Mouse (Mus musculus) heart, embryonic 13.5 days (tissue): Measurements from ENCODE around the gene Epha2. TPM values are rescaled to one million over a fixed set of nuclear protein-coding genes. Genes with fewer than 3 reads are reported as not detected.
A peak's percentile ranks its signal among the peaks of the same experiment; 100 is the strongest.

Experiments
- ATAC-seq: fragments of 200-750 bp; cut with Nextera tagmentation; 2 replicates; pipeline ENCODE4 v1.8.0; 2017; ENCODE audit warnings: moderate TSS enrichment; ENCODE audit not compliant: insufficient number of reproducible peaks, low FRiP score, low TSS enrichment; ENCODE audit errors: extremely low read depth
- H3K27ac ChIP-seq: fragments of 300-500 bp; sonication (generic); replicated peaks from 2 replicates; pipeline ENCODE4 v1.5.1; 2015; ENCODE audit warnings: moderate library complexity, mild to moderate bottlenecking, inconsistent platforms
- H3K27me3 ChIP-seq: fragments of 300-500 bp; sonication (generic); replicated peaks from 2 replicates; pipeline ENCODE4 v1.6.1; 2015; ENCODE audit warnings: mild to moderate bottlenecking, inconsistent platforms
- H3K36me3 ChIP-seq: fragments of 300-500 bp; sonication (generic); 2 replicates; pipeline ENCODE4 v1.6.1; 2015; ENCODE audit warnings: mild to moderate bottlenecking, inconsistent platforms
- H3K4me1 ChIP-seq: fragments of 300-500 bp; sonication (generic); 2 replicates; pipeline ENCODE4 v1.6.1; 2015; ENCODE audit warnings: inconsistent platforms
- H3K4me2 ChIP-seq: fragments of 300-500 bp; sonication (generic); 2 replicates; pipeline ENCODE4 v1.6.1; 2015; ENCODE audit warnings: inconsistent platforms, mild to moderate bottlenecking, moderate library complexity
- H3K4me3 ChIP-seq: fragments of 300-500 bp; sonication (generic); 2 replicates; pipeline ENCODE4 v1.5.1; 2015; ENCODE audit warnings: moderate library complexity, mild to moderate bottlenecking, inconsistent platforms
- H3K9ac ChIP-seq: fragments of 300-500 bp; sonication (generic); 2 replicates; pipeline ENCODE4 v1.6.1; 2015; ENCODE audit warnings: inconsistent platforms, mild to moderate bottlenecking, moderate library complexity
- H3K9me3 ChIP-seq: fragments of 300-500 bp; sonication (generic); 2 replicates; pipeline ENCODE4 v1.6.1; 2016; ENCODE audit warnings: inconsistent platforms
- WGBS: fragments of 180-500 bp; shearing (Covaris S2); methylation state at CpG from one replicate; pipeline ENCODE4 v1.1.7; 2015; ENCODE audit warnings: mixed read lengths; 5-methylcytosine and 5-hydroxymethylcytosine counted together
- polyA plus RNA-seq: library from polyadenylated mRNA; unstranded; fragments of >200 nt; fragmentation: Nextera tagmentation; extraction: Ambion mirVana; gene quantifications from 2 replicates; pipeline ENCODE4 v1.2.1, GENCODE M21; 2015

The Epha2 gene
- polyA plus RNA-seq, 1 experiment from 2014 or later, result 4.0 TPM

DNA sequence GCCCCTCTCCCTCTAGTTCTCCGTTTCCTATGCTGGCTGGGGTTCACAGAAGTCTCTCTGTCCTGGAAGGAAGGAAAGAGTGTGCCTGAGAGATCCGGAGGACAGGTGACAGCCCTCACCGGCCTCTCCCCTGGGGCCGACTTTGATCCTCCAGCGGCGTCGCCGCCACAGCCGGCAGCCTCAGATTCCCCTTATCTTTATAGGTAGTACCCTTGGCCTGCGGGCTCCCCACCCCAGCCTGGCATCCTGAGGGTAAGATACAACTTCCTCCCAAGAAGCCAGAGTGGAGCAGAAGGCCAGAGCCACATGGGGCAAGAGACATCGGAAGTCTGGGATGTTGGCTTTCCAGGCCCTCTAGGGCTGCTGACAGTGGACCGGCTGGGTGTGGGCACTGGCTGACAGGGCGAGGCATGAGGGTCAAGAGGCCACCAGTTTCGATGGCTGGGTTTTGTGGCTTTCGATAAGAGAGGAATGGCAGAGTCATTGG is 13.5 kb upstream of the Epha2 start:
- ATAC-seq, result no peak
- 3% methylated on average over 15 of the region's 15 CpGs for WGBS
- Histone ChIP-seq H3K4me2 (peak overlapping the region; percentile 62), H3K27me3 (peaks cover 52% of the 10 kb centered on the region), H3K36me3 (no peaks in the 10 kb centered on the region), H3K4me1 (peaks cover 45% of the 10 kb centered on the region), H3K27ac (no peak overlapping the region), H3K9ac (peak overlapping the region; percentile 65), H3K4me3 (peak overlapping the region; percentile 21; the same call in 1 of the 2 replicates), H3K9me3 (no peaks in the 10 kb centered on the region)

DNA sequence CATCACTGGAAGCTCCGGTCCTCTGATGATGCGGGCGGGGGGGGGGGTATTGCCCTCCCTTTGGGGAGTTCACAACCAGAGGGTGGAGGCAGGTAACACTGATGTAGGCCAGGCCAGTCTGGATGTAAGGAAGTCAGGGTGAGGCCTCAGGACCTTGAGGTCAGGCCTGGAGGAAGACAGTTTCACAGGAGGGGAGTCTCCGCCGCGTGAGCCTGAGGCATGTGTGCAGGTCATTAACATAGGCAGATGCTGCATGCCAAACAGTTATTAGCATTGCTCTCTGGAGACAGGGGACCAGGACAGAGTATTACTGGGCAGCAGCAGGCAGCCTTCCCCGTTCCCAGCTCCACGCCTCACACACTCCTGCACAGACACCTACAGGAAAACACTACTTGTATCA is 12.9 kb upstream of the Epha2 start:
- peaks cover 43% of the 10 kb centered on the region for H3K4me1 ChIP-seq
- WGBS, result 47% methylated on average over 8 of the region's 8 CpGs
- no peak overlapping the region for H3K4me3 ChIP-seq
- no peak for ATAC-seq
- no peak overlapping the region for H3K9ac ChIP-seq
- no peaks in the 10 kb centered on the region for H3K9me3 ChIP-seq
- no peak overlapping the region for H3K4me2 ChIP-seq
- no peak overlapping the region for H3K27ac ChIP-seq
- peaks cover 58% of the 10 kb centered on the region for H3K27me3 ChIP-seq
- H3K36me3 ChIP-seq, result no peaks in the 10 kb centered on the region

DNA sequence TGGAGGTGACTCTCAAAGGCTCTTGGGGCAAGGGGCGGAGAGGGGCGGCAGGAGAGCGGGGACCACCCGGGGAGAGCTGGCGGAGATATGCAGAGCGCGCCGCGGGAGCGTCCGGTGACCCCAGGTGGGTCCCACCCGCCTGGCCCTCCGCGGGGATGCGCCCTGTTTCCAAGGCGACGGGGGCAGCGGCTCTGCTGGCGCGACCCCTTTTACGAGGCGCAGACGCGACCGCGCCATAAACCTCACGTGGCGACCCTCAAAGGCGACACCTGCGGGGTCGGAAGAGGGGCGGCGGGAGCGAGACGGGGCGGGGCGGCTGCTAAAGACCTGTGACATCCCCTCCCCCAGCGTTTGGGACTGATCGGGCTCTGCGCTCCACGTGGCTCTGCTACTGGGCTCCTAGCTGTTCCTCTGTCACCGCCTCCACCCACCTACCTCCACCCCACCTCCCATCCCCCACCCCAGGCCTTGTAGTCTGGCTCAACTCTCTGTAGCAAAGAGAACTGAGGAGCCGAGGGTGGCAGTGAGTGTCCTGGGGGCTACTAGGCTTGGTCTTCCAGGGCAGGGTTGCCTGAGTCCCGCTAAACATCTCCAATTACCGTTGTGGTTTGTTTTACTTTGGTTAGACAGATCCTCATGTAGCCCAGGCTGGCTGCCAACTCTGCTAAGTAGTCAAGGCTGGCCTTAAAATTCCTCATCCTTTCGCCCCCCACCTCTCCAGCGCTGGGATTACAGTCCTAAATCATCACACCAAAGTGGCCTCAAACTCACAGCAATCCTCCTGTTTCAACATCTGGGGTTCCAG is 9.3 kb upstream of the Epha2 start:
- H3K9ac ChIP-seq, result peak overlapping the region; percentile 74
- WGBS, result 3% methylated on average over 47 of the region's 47 CpGs
- no peaks in the 10 kb centered on the region for H3K36me3 ChIP-seq
- H3K4me1 ChIP-seq, result peaks cover 48% of the 10 kb centered on the region
- peak overlapping the region; percentile 83 for H3K4me2 ChIP-seq
- no peak for ATAC-seq
- peaks cover 86% of the 10 kb centered on the region for H3K27me3 ChIP-seq
- H3K9me3 ChIP-seq, result no peaks in the 10 kb centered on the region
- H3K27ac ChIP-seq, result no peak overlapping the region
- H3K4me3 ChIP-seq, result peak overlapping the region; percentile 52

DNA sequence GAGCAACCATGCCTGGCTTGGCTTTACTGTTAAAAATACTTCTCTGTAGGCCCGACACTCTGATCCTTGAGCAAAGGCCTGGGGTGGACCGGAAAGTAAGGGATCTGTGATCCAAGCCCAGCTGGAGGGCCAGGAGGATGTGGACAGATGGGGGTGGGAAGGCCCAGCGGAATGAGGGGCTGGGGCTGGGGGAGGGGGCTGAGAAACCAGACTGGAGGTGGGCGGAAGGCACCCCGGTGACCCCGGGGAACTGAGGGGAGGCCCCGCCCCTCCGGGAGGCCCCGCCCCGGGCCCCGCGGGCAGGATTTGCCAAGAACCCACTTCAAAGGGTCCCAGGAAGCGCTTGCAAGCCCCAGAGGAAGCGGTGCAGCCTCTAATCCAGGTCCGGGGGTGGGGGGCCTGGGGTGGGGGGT is 5.3 kb upstream of the Epha2 start:
- peaks cover 79% of the 10 kb centered on the region for H3K27me3 ChIP-seq
- H3K27ac ChIP-seq, result no peak overlapping the region
- 0 out of 2 replicates have a peak overlapping the region, but pooled peaks have one; percentile 6 for H3K4me3 ChIP-seq
- H3K9me3 ChIP-seq, result no peaks in the 10 kb centered on the region
- WGBS, result 11% methylated on average over 15 of the region's 15 CpGs
- no peak for ATAC-seq
- peak overlapping the region; percentile 41; the same call in 1 of the 2 replicates for H3K4me2 ChIP-seq
- no peaks in the 10 kb centered on the region for H3K36me3 ChIP-seq
- 0 out of 2 replicates have a peak overlapping the region, but pooled peaks have one; percentile 28 for H3K9ac ChIP-seq
- peaks cover 36% of the 10 kb centered on the region for H3K4me1 ChIP-seq

DNA sequence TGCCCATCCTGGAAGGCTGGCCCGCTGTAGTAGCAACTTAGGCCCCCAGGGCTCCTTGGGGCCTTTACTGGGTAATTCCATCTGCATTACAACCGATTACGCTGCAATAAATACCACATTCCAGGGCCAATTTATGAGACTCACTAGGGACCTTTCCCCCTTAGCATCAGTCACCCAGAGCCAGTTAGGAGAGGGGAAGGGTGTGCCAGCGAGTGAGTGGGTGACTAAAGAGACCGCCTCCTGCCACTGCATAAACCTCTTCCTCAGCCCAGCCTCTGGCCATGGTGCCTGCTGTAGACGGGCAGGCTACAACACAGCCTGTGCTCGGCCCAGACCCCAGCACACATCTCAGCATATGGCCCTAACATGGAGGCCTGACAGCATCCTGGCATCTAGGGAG is 3.1 kb upstream of the Epha2 start:
- no peak for ATAC-seq
- Histone ChIP-seq H3K4me1 (peaks cover 41% of the 10 kb centered on the region), H3K9ac (no peak overlapping the region), H3K4me3 (no peak overlapping the region), H3K36me3 (no peaks in the 10 kb centered on the region), H3K27me3 (peaks cover 59% of the 10 kb centered on the region), H3K27ac (no peak overlapping the region), H3K9me3 (no peaks in the 10 kb centered on the region), H3K4me2 (no peak overlapping the region)
- 71% methylated on average over 7 of the region's 7 CpGs for WGBS

DNA sequence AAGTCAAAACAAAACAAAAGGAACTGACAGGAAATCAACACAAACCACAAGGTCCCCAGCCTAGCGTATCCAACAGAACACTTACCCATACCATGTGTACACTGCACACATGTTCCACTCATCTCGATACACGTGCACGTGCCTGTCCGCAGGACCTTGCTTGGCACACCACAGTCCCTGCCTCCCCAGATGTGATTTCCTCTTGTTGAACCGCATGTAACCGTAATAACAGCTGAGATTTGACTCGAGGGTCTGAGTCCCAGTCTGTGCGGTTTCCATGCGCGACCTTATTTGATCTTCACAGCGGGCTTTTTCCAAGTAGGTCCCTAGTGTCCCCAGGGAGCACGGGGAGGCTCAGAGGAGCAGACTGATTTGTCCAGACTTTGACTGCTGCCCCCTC is 1.7 kb upstream of the Epha2 start:
- WGBS, result 64% methylated on average over 13 of the region's 13 CpGs
- peaks cover 42% of the 10 kb centered on the region for H3K4me1 ChIP-seq
- H3K27me3 ChIP-seq, result peaks cover 44% of the 10 kb centered on the region
- no peak overlapping the region for H3K4me3 ChIP-seq
- H3K36me3 ChIP-seq, result no peaks in the 10 kb centered on the region
- H3K27ac ChIP-seq, result no peak overlapping the region
- no peak for ATAC-seq
- H3K9me3 ChIP-seq, result no peaks in the 10 kb centered on the region
- H3K4me2 ChIP-seq, result no peak overlapping the region
- no peak overlapping the region for H3K9ac ChIP-seq

DNA sequence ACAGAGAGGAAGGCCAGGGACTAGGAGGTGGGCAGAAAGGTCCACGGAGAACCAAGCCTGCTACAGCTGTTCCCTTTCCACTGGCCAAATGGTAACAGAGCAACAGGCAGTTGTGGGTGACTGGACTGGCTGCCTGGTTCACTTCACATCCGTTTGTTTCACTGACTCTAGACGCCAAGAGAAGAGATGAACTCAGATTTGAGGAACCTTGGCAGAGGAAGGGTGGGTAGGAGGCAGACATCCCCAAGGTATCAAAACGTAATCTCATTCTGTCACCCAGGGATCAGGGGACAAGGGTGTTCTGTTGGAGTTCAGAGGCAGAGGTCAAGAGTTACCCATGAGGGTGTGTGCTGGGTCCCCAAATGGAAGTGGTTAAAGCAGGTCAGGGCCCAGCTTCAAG is 844 bp upstream of the Epha2 start:
- Histone ChIP-seq H3K27ac (no peak overlapping the region), H3K27me3 (peaks cover 41% of the 10 kb centered on the region), H3K4me1 (peaks cover 46% of the 10 kb centered on the region), H3K9me3 (no peaks in the 10 kb centered on the region), H3K4me2 (no peak overlapping the region), H3K36me3 (no peaks in the 10 kb centered on the region), H3K9ac (no peak overlapping the region), H3K4me3 (no peak overlapping the region)
- ATAC-seq, result no peak
- WGBS, result 52% methylated on average over 4 of the region's 4 CpGs

DNA sequence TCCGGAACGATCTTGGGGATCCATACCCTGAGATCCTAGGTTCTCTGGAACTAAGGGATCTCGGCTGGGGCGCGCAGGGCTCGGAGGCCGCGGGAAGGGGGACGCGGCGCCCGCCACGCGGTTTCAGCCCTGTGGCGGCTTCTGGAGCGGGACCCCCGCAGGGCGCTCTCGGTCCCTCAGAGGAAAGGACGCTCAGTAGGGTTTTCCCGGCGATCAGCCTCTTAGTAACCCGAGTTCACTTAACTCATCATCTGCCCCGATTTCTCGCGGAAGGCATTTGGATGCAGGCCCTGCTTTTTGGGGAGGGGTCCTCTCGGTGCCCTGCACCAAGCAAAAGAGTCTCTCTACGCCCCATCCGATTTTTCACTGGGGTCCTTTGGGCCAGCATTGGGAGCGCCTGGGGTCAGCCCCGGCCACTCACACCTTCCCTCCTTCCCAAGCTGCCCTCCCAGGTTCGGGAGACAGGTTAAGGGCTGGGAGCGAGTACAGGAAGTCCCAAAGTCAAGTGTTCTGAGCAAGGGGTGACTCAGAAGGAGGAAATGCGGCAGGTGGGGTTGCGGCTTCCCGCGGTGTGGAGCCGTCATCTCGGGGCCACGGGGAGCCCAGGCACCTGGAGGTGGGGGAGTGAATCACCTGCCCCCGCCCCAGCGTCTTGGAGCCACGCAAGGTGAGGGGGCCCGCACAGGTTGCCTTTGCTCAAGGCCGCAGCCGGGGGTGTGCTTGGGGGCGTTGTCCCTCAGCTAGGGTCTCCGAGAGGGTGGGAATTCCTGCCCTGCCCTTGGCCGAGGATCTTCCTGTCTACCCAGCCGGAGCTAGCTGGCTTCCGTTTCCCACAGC is 769 bp downstream of the Epha2 start:
- under 1% methylated on average over 51 of the region's 51 CpGs for WGBS
- Histone ChIP-seq H3K4me1 (peaks cover 54% of the 10 kb centered on the region), H3K27me3 (peaks cover 25% of the 10 kb centered on the region), H3K4me2 (peak overlapping the region; percentile 97), H3K9ac (peak overlapping the region; percentile 93), H3K36me3 (no peaks in the 10 kb centered on the region), H3K4me3 (peak overlapping the region; percentile 88), H3K9me3 (no peaks in the 10 kb centered on the region), H3K27ac (peak overlapping the region; percentile 62)
- ATAC-seq, result no peak

DNA sequence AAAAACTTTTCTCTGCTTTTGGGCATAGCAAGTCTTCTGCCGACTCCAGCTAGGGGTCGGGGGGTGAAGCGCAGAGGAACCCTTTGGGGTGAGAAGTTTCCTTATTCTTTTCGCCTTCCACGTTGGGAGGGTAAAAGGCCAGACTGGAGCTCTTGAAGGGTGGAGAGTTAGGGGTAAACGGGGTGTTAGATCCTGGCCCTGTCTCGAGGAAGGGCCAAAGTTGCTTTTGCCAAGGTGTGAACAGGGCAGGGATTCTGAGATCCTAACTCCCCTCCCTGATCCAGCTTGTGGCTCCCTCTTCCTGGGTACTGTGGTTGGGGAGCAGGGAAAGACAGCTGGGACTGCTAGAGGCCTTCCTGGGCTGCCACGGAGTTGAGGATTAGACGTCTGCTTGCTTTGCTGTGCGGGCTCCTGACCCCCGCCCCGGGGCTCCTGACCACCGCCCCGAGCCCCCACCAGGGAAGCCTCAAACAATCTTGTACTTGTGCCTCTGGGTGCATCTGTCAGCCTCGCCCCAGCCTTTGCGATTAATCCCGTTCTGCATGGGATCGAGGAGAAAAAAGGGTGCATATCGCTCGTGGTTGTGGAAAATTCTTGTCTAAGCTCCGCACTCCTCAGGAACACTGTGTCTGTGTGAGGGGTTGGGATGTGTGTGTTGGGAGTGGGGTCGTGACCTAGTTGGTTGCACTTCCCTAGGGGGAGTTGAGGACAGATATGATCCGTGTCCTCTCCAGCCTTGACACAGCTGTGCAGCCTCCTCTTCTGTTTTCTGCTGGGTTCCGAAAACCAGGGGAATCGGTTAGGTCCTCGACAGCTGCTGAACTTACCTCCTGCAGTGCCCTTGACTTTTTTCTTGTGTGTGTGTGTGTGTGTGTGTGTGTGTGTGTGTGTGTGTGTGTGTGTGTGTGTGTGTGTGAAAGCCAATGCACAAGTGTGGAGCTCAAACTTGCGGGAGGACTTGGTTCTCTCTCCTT is 1.7 kb downstream of the Epha2 start:
- Histone ChIP-seq H3K9ac (peak overlapping the region; percentile 93), H3K27me3 (peaks cover 16% of the 10 kb centered on the region), H3K4me2 (peak overlapping the region; percentile 97), H3K4me3 (peak overlapping the region; percentile 88), H3K36me3 (peaks cover 4% of the 10 kb centered on the region), H3K27ac (peak overlapping the region; percentile 62), H3K4me1 (peaks cover 59% of the 10 kb centered on the region), H3K9me3 (no peaks in the 10 kb centered on the region)
- 16% methylated on average over 27 of the region's 27 CpGs for WGBS
- no peak for ATAC-seq

DNA sequence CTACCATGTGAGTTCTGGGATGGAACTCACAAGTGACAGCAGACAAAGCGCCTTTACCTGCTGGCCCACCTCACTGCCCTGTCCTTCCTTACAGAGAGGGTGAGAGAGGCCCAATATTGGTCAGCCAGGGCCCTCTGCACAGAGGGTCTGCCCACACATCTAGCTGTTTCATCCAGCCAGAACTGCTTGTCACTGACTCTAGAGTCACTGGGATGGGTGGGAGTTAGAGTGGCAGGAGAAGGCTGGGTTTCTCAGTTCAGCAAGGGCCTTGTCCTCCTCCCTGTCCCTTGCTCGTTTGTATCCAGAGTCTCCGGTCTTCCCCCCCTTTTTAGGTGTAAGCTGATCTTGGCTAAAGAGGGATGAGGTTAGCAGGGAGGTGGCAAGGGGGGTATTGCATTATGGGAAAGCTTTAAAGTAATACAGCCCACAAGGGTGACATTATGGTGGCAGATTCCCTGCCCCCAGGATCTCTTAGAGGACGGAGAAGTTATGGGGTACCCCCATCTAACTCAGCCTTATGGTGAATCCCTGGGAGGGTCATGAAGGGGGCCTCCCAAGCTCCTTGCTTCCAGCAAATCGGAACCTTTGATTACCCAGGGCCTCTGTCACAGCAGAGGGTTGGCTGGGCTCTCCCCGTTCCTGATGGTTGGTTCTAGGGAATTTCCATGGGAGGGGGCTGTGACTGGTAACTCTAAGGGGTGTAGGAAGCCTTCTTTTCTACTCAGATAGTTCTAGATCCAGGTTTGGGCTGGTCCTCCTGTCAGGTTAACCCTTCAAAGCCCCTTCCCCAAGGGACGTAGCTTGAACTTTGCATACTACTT is 2.6 kb downstream of the Epha2 start:
- H3K27ac ChIP-seq, result no peak overlapping the region; the same call in 1 of the 2 replicates
- peaks cover 13% of the 10 kb centered on the region for H3K36me3 ChIP-seq
- H3K9ac ChIP-seq, result peak overlapping the region; percentile 93
- H3K9me3 ChIP-seq, result no peaks in the 10 kb centered on the region
- ATAC-seq, result no peak
- H3K4me1 ChIP-seq, result peaks cover 63% of the 10 kb centered on the region
- H3K4me3 ChIP-seq, result peak overlapping the region; percentile 88
- WGBS, result 45% methylated on average over 7 of the region's 7 CpGs
- peak overlapping the region; percentile 97 for H3K4me2 ChIP-seq
- peaks cover 11% of the 10 kb centered on the region for H3K27me3 ChIP-seq
